Mouse (Mus musculus): Measurements from ENCODE around the gene Raph1. TPM values are rescaled to one million over a fixed set of nuclear protein-coding genes. Genes with fewer than 3 reads are reported as not detected.

Gene Raph1
- polyA plus RNA-seq, 1 experiment from 2014 or later: 20.8 TPM

DNA sequence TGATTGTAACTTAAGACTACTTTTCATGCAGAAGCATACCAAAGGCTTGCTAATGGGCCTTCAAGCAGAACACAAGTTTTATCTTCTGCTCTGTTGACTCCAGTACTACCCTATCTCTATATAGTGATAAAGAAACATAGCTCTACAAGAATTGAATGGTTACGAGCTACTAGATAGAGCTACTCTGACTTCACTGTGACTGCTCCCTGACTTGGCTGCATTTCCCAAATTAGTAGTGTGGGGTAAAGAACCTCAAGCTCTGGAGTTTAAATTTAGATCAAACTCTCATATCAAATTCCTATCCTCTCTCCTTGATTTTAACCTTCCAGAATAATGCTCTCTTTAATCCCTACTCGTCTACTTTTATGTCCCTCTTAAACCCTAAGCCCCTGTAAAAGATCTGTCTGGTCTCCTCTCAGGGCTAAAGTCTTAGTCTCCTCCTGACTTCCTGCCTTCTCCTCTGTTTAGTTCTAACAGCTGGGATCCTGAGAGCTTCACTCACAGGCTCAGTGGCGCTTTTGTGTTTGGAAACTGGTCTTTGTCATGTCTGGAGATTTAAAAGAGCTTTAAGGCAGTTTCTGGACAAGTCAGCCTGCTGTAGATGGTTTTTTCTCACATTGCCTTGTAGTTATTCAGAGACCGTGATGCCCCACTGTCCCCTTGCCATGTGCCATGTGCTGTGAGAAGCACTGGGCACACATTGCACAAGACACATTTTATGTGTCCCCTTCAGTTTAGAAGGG is 22.2 kb upstream of the Raph1 start:
- WGBS: 72% methylated on average over 4 of the region's 4 CpGs
- H3K4me1 ChIP-seq: no peaks in the 10 kb centered on the region
- no peak for DNase-seq (ENCODE audit: low spot score)
- no peak overlapping the region for H3K27ac ChIP-seq (replicated peaks)
- no peaks in the 10 kb centered on the region; the same call in 1 of the 2 replicates for H3K9me3 ChIP-seq
- H3K27me3 ChIP-seq (replicated peaks; ENCODE audit: low read depth, poor library complexity, severe bottlenecking): no peaks in the 10 kb centered on the region
- no peak overlapping the region for H3K4me3 ChIP-seq
- no peaks in the 10 kb centered on the region for H3K36me3 ChIP-seq (replicated peaks)

DNA sequence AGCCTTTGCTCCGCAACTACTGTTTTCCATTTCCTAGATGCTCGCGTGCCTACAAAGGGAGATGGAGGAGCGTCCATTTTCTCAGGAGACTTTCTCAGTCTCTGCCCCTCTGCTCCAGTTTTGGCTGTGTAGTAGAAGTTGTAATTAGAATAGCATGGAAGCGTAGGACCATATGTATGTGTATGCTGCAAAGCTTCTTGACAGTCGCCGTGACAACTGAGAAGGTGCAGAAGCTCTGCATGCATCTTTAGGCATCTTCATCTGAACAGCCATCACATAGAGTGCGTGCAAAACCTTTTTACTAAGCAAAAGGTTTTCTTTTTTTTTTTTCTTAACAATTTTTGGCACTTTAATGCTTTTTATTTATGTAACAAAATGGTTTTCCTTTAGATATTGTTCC is 14.1 kb upstream of the Raph1 start:
- H3K9me3 ChIP-seq: no peaks in the 10 kb centered on the region; the same call in 1 of the 2 replicates
- H3K27me3 ChIP-seq (replicated peaks; ENCODE audit: low read depth, poor library complexity, severe bottlenecking): no peaks in the 10 kb centered on the region
- H3K27ac ChIP-seq (replicated peaks): no peak overlapping the region
- no peaks in the 10 kb centered on the region for H3K36me3 ChIP-seq (replicated peaks)
- no peaks in the 10 kb centered on the region for H3K4me1 ChIP-seq
- 91% methylated on average over 8 of the region's 8 CpGs for WGBS
- no peak overlapping the region for H3K4me3 ChIP-seq
- no peak for DNase-seq (ENCODE audit: low spot score)

DNA sequence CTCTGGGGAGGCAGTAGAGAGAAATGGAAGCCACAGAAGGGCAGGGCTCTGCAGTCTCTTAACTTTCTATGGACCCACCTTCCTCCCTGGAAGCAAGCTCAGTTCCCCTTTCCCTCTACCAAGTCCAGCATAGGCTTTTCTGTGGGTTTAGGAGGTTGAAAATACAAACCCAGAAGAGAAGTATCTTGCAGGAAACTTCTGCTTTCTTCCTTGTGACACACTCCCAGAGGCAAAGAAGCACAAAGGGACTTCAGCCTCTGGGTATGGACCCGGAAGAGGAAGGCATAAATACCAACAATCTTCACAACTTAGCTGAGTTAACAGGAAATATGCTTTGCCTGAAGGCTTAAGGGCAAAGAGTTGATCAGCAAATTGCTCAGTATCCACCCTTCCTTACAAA is 13.0 kb upstream of the Raph1 start:
- H3K36me3 ChIP-seq (replicated peaks): no peaks in the 10 kb centered on the region
- H3K27ac ChIP-seq (replicated peaks): no peak overlapping the region
- no peaks in the 10 kb centered on the region for H3K27me3 ChIP-seq (replicated peaks; ENCODE audit: low read depth, poor library complexity, severe bottlenecking)
- no peaks in the 10 kb centered on the region for H3K4me1 ChIP-seq
- 73% methylated on average over 1 of the region's 1 CpGs for WGBS
- no peaks in the 10 kb centered on the region for H3K9me3 ChIP-seq
- no peak overlapping the region for H3K4me3 ChIP-seq
- DNase-seq (ENCODE audit: low spot score): no peak

DNA sequence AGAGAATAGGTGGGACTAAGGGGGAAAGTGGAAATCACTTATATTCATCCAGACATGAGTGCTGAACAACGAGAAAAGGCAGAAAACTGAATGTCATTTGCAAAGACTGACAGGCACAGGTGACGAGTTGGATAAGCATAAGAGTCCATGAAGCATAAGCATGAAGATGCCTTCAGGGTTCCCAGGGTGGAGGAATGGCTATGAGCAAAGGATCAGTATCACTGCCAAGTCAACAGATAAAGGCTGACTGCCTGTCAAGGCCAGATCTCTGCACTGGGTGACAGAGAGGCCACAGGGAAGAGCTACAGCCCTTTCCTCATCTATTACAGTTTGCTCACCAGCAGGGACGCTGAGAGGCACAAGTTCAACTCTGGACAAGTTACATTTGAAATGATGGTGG is 5.8 kb upstream of the Raph1 start:
- 73% methylated on average over 3 of the region's 3 CpGs for WGBS
- no peak overlapping the region for H3K4me3 ChIP-seq
- no peaks in the 10 kb centered on the region for H3K4me1 ChIP-seq
- DNase-seq (ENCODE audit: low spot score): no peak
- H3K9me3 ChIP-seq: no peaks in the 10 kb centered on the region
- no peak overlapping the region for H3K27ac ChIP-seq (replicated peaks)
- H3K27me3 ChIP-seq (replicated peaks; ENCODE audit: low read depth, poor library complexity, severe bottlenecking): no peaks in the 10 kb centered on the region
- H3K36me3 ChIP-seq (replicated peaks): no peaks in the 10 kb centered on the region

DNA sequence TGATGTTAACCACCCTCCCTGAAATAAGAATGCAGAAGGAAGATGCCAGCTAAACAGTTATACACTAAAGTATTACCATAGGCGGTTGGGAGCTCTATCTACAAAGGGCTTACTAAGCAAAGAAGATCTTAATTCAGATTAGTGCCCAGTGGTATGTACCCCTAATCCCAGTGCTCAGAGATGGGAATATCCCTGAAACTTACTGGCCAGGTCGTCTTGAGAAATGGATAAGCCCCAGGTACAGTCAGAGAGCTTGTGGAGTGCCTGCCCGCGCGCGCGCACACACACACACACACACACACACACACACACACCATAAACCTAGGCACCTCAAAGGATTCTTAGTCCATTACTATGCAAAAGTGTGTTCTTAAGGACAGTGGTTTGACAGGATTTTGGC is 2.8 kb upstream of the Raph1 start:
- DNase-seq (ENCODE audit: low spot score): no peak
- Histone ChIP-seq H3K9me3 (no peaks in the 10 kb centered on the region), H3K27me3 (replicated peaks; ENCODE audit: low read depth, poor library complexity, severe bottlenecking) (no peaks in the 10 kb centered on the region), H3K4me1 (peaks cover 15% of the 10 kb centered on the region), H3K36me3 (replicated peaks) (no peaks in the 10 kb centered on the region), H3K27ac (replicated peaks) (no peak overlapping the region), H3K4me3 (no peak overlapping the region)
- WGBS: 92% methylated on average over 7 of the region's 7 CpGs

DNA sequence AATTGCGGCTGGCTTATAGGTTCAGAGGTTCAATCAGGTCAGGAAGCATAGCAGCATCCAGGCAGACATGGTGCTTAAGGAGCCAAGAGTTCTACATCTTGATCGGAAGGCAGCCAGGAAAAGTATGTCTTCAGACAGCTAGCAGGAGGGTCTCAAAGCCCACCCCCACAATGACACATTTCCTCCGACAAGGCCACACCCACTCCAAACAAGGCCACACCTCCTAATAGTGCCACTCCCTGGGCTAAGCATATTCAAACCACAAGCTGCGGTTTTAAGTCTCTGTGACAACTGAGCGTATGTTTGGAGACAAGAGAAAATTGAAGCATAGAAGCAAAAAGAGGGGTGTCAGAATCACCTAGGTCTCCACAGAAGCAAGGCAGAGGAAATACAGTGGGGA is 2.3 kb upstream of the Raph1 start:
- WGBS: 63% methylated on average over 5 of the region's 5 CpGs
- no peak for DNase-seq (ENCODE audit: low spot score)
- peaks cover 16% of the 10 kb centered on the region for H3K4me1 ChIP-seq

DNA sequence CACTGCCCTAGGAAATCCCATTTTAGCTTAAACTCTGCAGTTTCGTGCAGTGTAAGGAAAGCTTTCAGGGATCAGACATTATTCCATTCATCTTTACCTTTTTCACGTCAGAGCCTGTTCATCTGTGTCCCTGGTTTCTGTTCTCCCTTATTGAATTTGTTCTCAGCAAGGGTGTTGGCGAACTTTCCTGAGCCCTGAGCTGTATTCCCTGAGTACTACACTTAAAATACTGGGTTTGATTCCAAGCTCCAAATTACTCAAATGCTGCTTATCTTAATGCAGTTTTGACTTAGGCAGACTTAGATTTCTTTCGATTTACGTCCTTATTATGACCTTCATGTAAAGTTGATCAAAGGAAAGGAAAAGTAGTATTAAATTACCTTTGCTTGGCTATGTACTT is 417 bp upstream of the Raph1 start:
- Histone ChIP-seq H3K4me3 (peak overlapping the region; percentile 88), H3K4me1 (peaks cover 16% of the 10 kb centered on the region), H3K9me3 (no peaks in the 10 kb centered on the region), H3K36me3 (replicated peaks) (peaks cover 2% of the 10 kb centered on the region), H3K27ac (replicated peaks) (peak overlapping the region; percentile 97), H3K27me3 (replicated peaks; ENCODE audit: low read depth, poor library complexity, severe bottlenecking) (no peaks in the 10 kb centered on the region)
- WGBS: 23% methylated on average over 5 of the region's 5 CpGs
- DNase-seq (ENCODE audit: low spot score): no peak

More for the DNA sequence above, 2.3 kb upstream of the Raph1 start:
- Histone ChIP-seq H3K27me3 (replicated peaks; ENCODE audit: low read depth, poor library complexity, severe bottlenecking) (no peaks in the 10 kb centered on the region), H3K4me3 (no peak overlapping the region), H3K9me3 (no peaks in the 10 kb centered on the region), H3K36me3 (replicated peaks) (no peaks in the 10 kb centered on the region), H3K27ac (replicated peaks) (no peak overlapping the region)

DNA sequence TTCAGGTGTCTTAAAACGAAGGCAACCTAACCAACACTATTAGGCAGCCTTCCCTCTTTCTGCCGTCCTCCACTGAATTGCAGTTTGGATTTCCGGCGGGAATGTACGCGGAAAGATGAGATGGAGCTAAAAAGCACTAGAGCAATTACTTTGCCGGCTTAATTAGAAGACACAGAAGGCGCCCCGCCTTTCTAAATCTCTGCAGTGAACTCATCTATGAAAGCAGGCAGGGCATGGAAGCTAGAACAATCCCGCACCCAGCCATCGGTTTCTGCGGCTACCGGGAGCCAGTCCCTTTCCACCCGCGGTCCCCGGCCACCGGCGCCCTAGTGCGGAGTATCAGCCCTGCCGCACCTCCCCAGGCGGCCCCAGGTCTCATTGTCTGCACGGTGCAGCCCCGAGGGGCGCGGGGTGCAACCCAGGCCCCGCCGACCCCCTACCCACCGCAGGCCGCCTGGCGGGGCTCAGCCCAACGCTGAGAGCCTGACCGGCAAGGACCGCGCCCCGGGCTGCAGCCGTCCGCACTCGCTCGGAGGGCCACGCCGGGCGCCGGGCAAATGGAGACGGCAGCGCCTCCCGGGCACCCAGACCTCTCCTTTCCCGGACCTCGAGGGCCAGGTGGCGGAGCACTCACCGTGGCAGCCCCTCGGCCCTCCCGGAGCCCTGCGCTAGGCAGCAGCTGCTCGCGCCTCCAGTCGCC is 823 bp downstream of the Raph1 start:
- no peaks in the 10 kb centered on the region for H3K9me3 ChIP-seq
- no peak for DNase-seq (ENCODE audit: low spot score)
- WGBS: under 1% methylated on average over 56 of the region's 56 CpGs

DNA sequence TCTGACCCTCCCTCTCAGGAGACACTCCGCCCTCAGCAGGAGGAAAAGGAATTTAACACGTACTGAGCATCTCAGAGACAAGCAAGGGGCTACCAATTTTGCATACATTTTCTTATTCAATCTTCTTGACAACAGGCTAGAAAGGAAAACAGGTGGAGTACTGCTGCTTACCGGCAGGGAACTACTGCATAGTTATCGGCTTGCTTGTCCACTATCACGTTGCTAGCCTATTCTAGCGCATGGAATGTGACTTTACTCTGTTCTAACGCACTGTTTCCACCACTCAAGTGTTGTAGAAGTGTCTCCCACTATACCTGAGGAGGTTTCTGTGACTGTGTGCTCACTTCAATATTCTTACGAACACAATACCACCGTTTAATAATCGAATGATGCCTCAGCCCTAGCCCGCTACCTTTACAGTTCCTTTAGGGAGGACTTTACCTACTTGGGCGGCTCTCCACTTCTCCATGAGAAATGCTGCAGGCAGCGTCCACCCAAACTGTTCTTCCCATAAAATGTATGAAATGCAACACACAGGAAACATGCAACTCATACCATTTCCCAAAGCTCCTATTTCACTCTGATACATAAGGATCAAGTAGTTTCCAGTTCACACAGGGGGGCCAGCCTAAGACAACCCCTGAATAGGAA is 1.5 kb downstream of the Raph1 start:
- H3K36me3 ChIP-seq (replicated peaks): peaks cover 21% of the 10 kb centered on the region
- DNase-seq (ENCODE audit: low spot score): peak; percentile 56
- peak overlapping the region; percentile 97 for H3K27ac ChIP-seq (replicated peaks)
- H3K4me1 ChIP-seq: peaks cover 16% of the 10 kb centered on the region
- 2% methylated on average over 13 of the region's 13 CpGs for WGBS
- peak overlapping the region; percentile 88 for H3K4me3 ChIP-seq
- 0 out of 2 replicates have a peak, but pooled peaks cover 2% of the 10 kb centered on the region for H3K9me3 ChIP-seq
- no peaks in the 10 kb centered on the region for H3K27me3 ChIP-seq (replicated peaks; ENCODE audit: low read depth, poor library complexity, severe bottlenecking)

More for the DNA sequence above, 823 bp downstream of the Raph1 start:
- H3K36me3 ChIP-seq (replicated peaks): peaks cover 14% of the 10 kb centered on the region
- H3K4me1 ChIP-seq: peaks cover 16% of the 10 kb centered on the region
- no peaks in the 10 kb centered on the region for H3K27me3 ChIP-seq (replicated peaks; ENCODE audit: low read depth, poor library complexity, severe bottlenecking)
- H3K27ac ChIP-seq (replicated peaks): peak overlapping the region; percentile 97
- peak overlapping the region; percentile 88 for H3K4me3 ChIP-seq

DNA sequence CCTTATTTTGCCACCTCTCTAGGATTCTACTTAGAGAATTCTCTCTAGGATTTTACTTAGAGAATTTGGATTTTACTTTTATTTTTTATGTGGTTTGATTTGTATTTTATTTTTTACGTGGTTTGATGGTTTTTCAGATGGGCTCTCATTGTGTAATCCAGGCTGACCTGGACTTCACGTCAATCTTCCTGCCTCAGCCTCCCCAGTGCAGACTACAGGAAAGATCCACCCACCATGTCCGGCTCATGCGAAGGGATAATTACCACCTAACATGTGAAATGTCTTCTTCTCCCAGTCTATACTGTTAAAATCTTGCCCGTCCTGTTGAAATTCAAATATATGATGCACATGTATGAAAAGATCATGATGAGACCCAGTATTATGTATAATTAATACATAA is 2.2 kb downstream of the Raph1 start:
- DNase-seq (ENCODE audit: low spot score): no peak
- H3K36me3 ChIP-seq (replicated peaks): peaks cover 24% of the 10 kb centered on the region
- H3K9me3 ChIP-seq: 0 out of 2 replicates have a peak, but pooled peaks cover 3% of the 10 kb centered on the region
- peak overlapping the region; percentile 88 for H3K4me3 ChIP-seq
- H3K27ac ChIP-seq (replicated peaks): no peak overlapping the region
- 92% methylated on average over 5 of the region's 5 CpGs for WGBS
- H3K27me3 ChIP-seq (replicated peaks; ENCODE audit: low read depth, poor library complexity, severe bottlenecking): no peaks in the 10 kb centered on the region
- peaks cover 16% of the 10 kb centered on the region for H3K4me1 ChIP-seq

DNA sequence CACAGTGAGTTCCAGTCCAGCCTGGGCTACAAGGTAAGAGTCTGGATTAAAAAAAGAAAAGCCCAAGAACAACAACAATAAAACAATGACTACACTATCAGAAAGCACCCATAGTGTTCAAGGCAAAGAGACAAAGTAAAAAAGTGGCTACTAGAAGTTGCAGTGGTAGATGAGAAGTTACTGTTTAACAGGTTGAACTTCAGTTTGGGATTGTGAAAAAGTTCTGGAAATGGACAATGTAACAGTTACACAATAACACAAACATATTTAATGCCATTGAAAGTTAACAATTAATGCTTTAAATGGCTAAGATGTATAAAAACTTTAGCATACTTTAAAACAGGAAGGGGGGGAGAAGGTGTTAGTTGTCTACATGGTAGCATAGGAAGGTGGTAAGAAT is 3.9 kb downstream of the Raph1 start:
- peaks cover 29% of the 10 kb centered on the region for H3K36me3 ChIP-seq (replicated peaks)
- H3K4me3 ChIP-seq: no peak overlapping the region
- 0 out of 2 replicates have a peak, but pooled peaks cover 3% of the 10 kb centered on the region for H3K9me3 ChIP-seq
- H3K4me1 ChIP-seq: peaks cover 16% of the 10 kb centered on the region
- H3K27ac ChIP-seq (replicated peaks): no peak overlapping the region
- H3K27me3 ChIP-seq (replicated peaks; ENCODE audit: low read depth, poor library complexity, severe bottlenecking): no peaks in the 10 kb centered on the region
- no peak for DNase-seq (ENCODE audit: low spot score)

DNA sequence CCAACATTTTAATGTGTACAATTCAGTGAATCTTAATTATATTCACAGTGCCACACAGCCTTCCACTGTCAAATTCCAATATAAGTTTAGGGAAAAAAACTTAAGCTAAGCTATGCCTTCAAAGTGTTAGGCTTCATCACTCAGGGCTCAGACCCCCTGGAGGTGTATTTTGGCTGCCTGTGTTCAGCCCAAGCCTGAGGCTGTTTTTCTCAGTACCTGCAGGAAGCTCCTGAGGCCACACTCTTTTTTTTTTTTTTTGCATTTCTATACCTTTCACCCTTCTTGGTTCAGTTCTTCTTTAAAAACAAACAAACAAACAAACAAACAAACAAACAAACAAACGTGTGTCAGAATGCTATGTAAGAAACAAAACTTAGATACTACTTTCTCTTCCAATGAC is 23.2 kb downstream of the Raph1 start:
- Histone ChIP-seq H3K27ac (replicated peaks) (no peak overlapping the region), H3K9me3 (peaks cover 15% of the 10 kb centered on the region), H3K27me3 (replicated peaks; ENCODE audit: low read depth, poor library complexity, severe bottlenecking) (no peaks in the 10 kb centered on the region), H3K36me3 (replicated peaks) (peaks cover 21% of the 10 kb centered on the region), H3K4me3 (no peak overlapping the region), H3K4me1 (no peaks in the 10 kb centered on the region)
- 33% methylated on average over 1 of the region's 1 CpGs for WGBS
- no peak for DNase-seq (ENCODE audit: low spot score)

Data from embryonic facial prominence, embryonic 10.5 days (tissue).